Mouse (Mus musculus) testis, postnatal 10 days (tissue): ENCODE data around the gene Tmem62.
"Not testable (repeated sequence)": the region's sequence is repeated elsewhere in the genome, so short reads cannot be mapped to it uniquely, and the experiment has no call there.

Experiments
- DNase-seq: peaks from one replicate; pipeline ENCODE4 v3.0.0; 2021; ENCODE audit warnings: low spot score

The Tmem62 gene

DNA sequence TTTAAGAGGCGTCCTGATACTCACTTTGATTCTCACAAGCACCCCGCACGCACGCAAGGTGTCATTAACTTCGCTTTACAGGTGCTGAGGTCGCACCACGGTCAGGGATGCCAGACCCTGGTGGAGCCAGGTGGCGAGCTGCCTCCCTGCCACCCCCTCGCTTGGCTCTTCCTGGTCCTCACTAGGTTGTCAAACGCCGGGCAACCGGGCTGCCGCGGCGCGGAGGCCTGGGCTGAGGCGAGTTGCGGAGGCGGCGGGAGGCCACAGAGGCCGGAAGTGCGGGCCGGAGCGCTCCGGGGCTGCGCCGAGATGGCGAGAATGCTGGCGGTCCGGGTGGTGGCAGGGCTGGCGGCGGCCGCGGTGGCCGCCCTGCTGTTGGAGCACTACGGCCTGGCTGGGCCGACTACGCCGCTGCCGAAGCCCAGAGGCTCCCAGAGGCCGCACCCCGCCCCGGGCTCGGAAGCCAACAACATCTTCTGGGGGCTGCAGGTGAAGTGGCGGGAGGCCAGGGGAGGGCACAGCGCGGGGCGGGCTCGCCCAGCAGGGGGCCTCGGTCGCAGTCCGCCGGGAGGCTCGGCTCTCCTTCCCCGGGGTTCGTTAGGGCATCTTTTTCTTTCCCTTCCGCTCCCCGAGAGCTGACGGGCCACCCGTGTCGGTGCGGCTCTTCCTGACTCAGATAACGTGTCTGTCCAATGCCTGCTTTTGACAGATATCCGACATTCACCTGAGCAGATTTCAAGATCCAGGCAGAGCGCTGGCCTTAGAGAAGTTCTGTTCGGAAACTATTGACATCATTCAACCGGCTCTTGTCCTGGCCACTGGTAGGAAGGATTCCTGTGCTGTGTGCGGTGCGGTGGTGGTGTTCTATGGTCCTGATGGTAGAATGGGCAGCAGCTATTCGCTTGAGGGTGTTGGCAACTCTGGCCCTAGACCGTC, at the start of gene Tmem62:
Tmem62 (plus strand) TSS at position 28 of the 936 bp plus-strand sequence.
- peak; percentile 79 for DNase-seq

DNA sequence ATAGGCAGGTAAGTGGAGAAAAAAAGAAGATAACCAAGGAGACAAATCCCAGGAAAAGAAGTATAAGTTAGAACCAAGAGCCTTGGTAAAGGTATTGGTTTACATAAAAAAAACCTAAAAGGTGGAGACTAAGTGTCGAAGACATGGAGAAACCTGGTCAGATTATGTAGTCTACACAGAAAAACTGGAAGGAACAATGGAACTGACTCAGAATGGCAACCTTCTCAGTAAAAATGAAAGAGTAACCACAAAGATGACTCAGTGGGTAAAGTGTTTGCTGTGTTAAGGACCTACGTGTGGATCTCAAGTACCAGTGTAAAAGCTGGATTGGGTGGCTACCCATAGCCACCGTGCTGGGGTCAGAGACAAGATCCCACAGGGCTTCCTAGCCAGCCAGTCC, 43.8 kb upstream of the Tmem62 start:
- DNase-seq: no peak

DNA sequence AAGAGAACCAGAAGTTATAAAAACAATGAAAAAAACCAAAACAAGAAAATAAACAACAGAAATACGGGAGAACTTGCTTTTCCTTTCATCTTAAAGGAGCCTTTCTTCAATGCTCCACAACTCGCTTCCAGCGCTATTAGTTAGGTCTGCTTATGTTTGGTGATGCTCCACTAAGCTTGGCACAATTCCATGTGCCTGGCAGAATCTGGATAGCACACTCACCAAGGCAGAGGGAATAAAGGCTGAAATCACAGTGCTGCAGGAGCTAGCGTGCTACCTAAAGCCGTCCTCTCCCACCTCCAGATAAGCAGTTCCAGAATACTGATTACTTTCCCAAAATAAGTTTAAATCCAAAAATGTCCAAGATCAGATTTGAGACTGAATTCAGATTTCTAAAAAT, 25.6 kb upstream of the Tmem62 start:
- DNase-seq: no peak

DNA sequence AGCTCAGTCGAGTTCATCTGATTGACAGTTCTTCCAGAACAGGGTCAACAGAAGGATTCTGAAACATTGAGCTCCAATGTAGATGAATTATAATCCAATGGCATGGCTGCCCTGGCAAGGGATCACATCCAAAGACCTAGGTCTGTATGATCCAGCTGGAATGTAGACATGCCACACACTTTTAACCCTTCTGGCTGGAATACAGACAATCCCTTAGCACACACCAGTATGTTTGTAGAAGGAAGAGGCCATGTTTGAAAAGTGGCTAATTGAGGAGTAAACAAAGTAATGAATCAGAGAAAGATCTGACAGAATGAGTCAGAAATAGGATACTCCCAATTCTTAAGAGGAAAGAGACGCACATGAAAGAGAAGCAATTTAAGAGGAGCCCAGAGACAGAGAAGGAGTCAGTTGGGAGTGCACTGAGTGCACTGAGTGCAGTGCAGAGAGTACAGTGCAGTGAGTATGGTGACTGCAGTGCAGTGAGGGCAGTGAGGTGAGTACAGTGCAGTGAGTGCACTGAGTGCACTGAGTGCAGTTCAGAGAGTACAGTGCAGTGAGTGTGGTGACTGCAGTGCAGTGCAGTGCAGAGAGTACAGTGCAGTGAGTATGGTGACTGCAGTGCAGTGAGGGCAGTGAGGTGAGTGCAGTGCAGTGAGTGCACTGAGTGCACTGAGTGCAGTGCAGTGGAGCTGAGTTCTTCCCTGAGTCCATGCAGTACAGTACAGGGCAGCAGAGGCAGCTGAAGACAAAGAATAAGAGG, 24.5 kb upstream of the Tmem62 start:
- DNase-seq: no peak

DNA sequence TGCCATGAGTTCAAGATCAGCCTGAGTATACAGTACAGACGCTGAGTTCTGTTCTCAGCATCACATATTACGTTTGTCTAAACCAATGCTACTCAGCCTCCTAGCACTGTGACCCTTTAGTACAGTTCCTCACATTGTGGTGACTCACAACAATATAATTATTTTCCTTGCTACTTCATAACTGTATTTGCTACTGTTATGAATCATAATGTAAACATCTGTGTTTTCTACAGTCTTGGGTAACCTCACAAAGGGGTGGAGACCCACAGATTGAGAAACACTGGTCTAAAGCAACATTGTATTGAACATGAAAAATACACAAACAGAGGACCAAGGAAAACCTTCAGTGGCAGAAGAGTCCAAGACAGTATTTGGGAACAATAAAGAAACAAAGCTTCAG, 17.5 kb upstream of the Tmem62 start:
- no peak for DNase-seq

DNA sequence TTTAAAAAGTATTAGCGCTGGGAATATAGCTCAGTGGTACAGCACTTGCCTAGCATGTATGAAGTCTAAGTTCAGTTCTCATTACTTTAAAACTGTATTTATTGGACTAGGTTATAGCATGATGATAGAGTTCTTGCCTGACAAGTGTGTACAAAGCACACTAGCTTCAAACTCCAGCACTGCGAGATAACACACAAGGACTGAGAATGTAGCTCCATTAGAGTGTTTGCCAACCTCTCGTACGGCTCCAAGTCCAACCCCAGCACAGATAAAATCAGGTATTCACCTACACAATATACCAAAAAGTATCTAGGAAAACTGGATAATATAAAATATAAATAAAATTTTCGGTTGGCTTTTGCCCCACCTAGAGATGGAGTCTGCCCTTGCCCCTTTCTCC, 17.0 kb upstream of the Tmem62 start:
- no peak for DNase-seq

DNA sequence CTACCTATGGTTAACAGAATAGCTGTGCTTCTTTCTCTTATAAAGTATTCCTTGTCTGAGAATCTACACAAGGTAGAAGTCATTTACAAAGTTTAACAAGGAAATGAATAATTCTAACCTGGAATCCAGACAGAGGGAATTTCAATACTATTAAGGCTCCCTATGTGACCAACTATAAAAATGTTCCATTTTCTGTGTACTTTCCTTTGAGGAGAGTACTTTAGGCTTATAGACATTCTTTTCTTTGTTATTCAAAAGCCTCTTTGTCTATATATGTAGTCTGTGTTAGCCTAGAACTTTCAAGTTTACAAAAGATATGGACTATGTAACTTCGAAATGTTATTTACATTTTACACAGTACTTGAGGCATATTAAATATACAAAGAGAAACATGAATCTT, 16.6 kb upstream of the Tmem62 start:
- no peak for DNase-seq

DNA sequence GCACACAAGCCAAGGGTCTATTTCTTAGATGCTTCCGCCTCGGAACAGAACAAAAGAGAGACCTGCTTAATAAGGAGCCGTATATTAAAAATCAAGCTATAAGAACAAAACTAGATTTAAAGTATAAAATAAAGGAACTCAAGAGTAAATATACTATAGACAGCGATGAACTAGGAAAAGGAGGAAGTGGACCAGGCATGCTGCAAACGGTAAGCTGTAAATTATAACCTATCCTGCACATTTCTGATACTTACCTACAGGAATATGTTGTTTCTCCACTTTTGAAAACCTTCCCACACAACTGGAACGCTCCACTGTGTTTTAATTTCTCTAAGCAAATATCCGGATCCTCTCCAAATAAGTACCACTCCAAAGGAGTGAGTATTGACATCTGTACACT, 13.7 kb upstream of the Tmem62 start:
- no peak for DNase-seq

DNA sequence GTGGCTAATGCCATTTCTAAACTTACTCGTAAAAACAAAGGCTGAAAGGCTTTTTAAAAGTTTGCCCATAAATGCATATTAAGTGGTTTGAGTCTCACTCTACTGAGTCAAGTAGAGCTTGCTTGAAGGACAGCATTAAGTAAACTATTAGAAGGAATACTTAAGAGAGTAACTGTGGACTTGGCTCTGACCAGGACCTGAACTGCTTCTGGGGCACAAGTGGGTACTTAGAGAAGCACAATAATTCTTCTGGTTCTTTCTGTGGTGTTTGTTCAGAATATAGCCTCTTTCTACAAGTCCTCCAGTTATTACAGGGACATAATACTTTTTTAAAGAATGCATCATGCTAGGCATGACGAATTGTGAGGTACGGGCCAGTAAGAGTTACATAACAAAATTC, 11.3 kb upstream of the Tmem62 start:
- DNase-seq: no peak

DNA sequence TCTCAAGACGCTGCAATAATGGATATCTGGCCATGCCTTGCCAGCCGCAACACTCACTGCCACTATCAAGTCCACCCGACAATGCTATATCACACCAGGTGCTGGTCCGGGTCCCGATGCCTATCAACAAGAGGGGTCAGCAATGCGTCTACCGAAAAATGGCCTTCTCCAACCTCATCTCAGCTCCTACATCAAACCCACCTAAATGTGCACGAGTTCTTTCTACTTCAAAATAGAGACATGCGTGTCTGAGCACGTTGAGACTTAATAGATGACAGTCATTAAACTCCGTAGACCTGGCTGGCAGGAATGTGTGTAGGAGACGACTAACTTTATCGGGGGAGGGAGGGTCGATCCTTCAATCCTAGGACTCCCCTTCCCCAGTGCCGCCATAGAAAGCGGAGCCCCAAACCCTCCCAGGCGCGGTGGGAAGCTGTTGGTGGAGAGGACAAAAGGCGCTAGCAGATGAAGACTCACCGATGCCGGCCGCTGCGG, 6.7 kb upstream of the Tmem62 start:
- DNase-seq: peak; percentile 43

DNA sequence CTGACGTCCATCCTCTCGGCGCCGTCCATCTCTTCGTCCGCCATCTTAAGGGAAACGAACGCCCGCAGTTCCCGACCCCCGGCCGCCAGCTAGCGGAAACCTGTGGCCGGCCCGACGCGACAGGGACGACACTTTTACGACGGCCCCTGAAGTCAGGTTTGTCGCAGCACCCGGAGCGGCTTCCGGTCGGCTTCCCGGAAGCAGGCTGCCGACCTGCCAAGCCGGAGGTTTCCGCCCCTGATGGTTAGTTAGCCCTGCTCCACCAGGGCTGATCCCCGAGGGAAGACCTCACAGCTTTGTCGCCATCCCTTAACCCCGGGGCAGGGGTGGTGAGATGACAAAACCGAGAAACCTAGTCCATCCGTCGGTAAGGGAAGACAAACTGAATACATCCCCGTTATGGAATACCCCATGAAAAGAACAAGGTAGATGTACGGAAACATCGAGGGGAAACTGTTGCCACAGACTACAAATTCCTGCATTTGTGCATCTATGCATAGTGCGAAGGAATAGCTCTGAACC, 6.2 kb upstream of the Tmem62 start, which contains the start of gene Ubr1:
Ubr1 (minus strand) TSS at position 157 of the 522 bp plus-strand sequence.
- DNase-seq: peak; percentile 83

DNA sequence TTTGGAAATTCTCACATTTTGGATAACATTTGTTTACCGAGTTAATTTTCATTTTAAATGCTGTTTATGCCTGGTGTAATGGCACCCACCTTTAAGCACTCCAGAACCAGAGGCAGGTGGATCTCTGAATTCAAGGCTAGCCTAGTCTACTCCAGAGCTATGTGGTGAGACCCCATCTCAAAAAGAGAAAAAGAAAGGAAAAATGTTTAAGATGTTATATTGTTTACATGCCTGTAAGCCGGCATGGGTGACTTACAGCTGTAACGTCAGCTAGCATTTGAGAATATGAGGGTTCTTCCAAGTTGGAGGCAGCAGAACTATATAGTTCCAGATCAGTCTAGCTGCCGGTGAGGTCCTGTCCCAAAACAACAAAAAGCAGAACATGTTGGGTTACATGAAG, 5.1 kb upstream of the Tmem62 start:
- DNase-seq: no peak

DNA sequence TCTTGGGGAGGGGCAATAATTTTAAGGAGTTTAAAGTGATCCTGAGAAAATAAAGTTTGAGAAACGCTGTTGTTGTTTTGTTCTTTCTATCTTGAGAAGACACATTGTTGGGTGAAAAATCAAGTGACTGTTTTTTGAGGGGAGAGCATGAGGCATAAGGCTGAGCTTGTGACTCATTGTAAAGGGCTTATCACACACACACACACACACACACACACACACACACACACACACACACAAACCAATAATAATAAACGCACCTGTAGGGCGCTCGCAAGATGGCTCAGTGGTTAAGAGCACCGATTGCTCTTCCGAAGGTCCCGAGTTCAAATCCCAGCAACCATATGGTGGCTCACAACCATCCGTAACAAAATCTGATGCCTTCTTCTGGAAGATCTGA, 4.6 kb upstream of the Tmem62 start:
- not testable (repeated sequence) for DNase-seq

DNA sequence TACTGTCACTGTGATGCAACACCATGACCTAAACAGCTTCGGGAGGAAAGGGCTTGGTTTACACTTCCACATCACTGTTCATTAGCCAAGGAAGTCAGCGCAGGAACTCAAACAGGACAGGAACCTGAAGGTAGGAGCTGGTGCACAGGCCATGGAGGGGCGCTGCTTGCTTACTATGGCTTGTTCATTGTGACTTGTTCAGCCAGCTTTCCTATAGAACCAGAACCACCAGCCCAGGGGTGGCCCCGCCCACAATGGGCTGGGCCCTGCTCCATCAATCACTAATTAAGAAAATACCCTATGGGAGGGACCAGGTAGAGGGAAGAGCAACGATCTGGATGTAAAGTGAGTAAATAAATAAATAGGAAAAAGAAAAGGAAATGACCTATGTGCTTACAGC, 3.9 kb upstream of the Tmem62 start:
- peak; percentile 43 for DNase-seq

DNA sequence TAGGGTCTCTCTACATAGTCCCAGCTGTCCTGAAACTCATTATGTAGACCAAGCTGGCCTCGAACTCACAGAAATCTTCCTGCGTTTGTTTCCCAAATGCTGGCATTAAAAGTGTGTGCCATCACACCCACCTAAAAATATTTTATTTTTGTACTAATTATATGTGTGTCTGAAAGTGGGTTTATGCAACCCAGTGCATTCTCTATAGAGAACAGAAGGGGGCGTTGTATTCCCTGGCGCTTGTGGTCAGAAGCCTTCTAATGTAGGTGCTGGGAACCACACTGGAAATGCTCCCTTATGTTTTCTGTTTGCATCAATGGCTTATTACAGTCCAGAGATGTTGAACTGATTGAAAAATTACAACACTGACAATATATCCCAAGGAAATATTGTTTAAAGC, 509 bp upstream of the Tmem62 start:
- no peak for DNase-seq

DNA sequence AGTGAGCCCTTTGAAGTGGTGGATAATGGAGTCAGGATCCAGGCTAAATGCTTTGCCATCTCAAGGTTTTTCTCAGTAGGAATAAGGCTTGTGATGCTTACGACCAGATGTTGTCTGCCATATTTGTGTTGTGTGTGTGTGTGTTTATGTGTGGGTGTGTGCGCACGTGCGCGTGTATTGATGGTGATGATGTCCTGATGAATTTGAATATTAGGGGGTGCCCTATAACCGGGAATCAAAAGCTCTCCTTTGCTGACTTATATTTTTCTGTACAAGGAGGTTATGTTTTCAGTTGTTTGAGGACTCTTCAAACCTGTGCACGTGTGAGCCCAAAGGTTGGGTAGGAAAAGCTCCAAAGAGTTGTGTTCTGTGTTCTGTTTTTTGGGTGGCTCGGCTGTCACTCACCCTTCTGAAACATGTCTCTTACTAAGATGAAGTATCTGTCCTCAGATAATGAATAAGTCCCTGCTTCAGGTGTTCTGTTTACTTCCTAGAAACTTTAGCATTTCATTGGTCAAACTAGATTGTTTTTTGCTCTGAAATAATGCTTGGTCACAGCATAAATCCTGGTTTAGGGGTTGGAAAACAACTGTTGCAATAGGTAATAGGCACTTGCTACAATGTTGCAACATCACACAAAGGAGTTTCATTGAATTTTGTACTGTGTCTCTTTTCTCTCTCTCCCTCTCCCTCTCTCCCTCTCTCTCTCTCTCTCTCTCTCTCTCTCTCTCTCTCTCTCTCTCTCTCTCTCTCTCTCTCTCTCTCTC, 1.3 kb downstream of the Tmem62 start:
- no peak for DNase-seq

DNA sequence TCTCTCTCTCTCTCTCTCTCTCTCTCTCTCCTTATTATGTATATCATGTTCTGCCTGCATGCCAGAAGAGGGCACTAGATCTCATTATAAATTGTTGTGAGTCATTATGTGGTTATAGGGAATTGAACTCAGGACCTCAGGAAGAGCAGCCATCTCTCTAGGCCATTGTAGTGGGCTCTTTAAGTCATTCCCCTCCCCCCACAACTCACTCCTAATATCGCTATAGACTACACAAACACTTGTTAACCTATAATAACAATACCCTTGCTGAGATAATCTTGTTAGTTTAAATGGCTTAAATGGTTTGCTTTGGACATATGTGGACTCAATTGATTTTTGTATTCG, 1.8 kb downstream of the Tmem62 start:
- DNase-seq: no peak

DNA sequence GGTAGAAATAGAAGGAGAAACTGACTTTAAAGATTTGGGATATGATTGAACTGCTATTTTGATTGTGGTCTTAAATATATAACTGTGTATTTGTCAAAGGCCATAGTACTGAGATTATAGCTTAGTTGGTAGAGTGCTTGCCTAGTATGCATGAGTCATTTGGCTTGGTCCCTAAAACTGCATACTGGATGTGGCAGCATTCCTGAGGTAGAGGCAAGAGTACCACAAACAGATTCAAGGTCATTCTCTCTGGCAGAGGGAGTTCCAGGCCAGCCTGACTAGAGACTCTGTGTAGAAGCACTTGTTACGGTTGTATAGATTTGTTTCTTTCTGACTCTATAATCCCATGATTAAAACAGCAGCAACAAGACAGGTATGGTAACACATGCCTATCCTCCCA, 3.0 kb downstream of the Tmem62 start:
- no peak for DNase-seq

DNA sequence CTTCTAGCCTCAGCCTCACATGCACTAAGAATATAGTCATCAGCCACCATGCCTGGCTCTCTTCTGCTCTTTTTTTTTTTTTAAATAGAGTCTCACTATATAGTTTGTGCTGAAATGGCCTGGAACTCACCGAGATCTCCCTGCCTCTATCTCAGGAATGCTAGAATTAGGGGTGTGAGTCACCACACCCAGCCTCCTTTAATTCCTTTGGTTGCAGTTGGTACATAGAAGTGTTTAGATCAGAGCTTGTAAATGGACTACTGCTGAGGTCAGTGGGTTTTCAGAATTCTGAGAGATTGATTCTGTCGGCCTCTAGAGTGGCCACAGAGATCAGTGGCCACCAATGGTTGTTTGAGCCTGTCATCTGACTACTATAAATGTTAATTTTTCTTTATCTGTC, 4.0 kb downstream of the Tmem62 start:
- no peak for DNase-seq

DNA sequence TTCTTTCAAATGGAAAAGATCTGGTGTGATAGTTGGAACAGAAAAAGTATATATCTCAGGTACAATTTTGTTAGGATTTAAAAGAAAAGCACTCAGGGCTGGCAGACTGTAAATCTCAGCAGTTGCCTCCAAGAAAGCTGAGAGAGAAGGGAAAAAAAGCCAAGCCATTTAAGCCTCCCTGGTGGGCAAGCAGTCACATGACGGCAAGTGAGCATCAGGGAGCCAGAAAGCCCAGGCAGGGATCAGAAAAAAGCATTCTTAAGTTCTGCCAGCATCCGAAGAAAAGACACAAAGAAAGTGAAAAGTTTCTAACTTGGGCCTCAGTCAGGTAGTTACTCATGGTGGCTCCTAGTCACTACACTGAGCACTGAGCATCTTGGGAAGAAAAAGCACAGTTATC, 6.8 kb downstream of the Tmem62 start:
- DNase-seq: no peak

DNA sequence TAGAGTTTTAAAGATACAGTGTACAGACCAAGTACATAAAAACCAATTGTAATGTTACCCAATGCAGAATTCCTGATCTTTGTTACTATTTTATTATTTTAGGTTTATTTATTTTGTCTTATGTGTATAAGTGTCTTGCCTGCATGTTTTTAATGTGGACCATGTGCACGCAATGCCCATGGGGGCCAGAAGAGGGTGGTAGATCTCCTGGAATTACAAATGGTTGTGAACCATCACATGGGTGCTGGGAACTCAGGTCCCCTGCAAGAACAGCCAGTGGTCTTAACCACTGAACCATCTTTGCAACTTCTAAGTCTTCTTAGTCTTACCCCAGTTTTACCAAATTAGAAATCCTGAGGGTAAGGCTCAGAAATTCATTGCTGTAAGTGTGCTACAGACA, 8.4 kb downstream of the Tmem62 start:
- DNase-seq: no peak

DNA sequence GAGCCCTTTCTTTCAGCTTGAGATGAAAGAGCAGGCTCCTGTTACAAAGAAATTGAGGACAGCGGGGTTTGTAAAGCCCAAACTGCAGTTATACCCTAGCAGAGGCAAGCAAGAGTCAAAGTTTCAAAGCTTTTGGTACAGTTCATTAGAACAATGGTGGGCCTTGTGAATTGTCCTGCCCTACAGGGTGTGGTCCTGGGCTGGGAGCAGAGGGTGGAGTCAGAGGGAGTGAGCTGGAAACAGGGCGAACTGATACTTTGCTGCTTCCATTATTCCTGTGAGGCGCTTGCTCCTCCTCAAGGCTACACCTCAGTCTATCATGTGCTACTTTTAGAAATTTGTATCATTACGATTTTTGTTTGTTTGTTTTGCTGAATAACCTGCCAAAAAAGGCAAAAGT, 14.4 kb downstream of the Tmem62 start:
- no peak for DNase-seq
